Mouse (Mus musculus): ENCODE results near the gene Lrba.

DNA sequence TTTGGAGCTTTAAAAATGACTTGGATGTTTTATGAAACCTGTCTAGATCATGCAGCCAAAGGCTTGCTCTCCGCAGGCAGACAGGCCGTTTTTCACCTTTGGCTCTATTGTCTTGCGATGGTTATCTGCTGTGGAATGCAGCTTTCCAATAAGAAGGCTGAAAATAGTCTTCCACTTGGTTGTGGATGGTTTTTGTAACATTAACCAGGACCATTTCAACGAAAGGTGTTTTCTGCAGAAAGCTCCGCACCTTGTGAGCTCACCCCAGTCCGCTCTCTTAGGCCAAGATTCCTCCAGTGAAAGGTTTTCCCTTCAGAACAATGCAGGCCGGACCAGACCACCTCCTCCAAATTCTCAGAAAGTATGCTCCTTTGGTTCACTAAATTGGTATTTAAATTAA, 536.0 kb downstream of the Lrba start:
- TF ChIP-seq CTCF (IDR thresholded peaks at IDR 0.05; ENCODE audit: low read depth) (no peak), EP300 (IDR thresholded peaks at IDR 0.05; ENCODE audit: low read depth) (no peak)

All from heart, postnatal 0 days (tissue).